Mouse (Mus musculus) midbrain, embryonic 11.5 days (tissue): ENCODE results near the gene Hck. TPM values are rescaled to one million over a fixed set of nuclear protein-coding genes. Genes with fewer than 3 reads are reported as not detected.

Source experiments
- ATAC-seq: fragments of 200-750 bp; cut with Nextera tagmentation; 2 replicates; pipeline ENCODE4 v1.8.0; 2017; ENCODE audit warnings: moderate TSS enrichment, moderate library complexity; ENCODE audit not compliant: low FRiP score
- DNase-seq: peaks from one replicate; pipeline ENCODE4 v3.0.0; 2015; ENCODE audit warnings: low spot score; ENCODE audit errors: missing footprints
- H3K27ac ChIP-seq: fragments of 300-500 bp; sonication (generic); 2 replicates; pipeline ENCODE4 v1.5.1; 2014; ENCODE audit warnings: low read depth, low read length
- H3K27me3 ChIP-seq: fragments of 300-500 bp; sonication (generic); 2 replicates; pipeline ENCODE4 v1.6.1; 2014; ENCODE audit warnings: mild to moderate bottlenecking, low read length, moderate library complexity, mixed read lengths; ENCODE audit not compliant: control insufficient read depth, insufficient read depth
- H3K36me3 ChIP-seq: fragments of 300-500 bp; sonication (generic); 2 replicates; pipeline ENCODE4 v1.6.1; 2014; ENCODE audit warnings: mild to moderate bottlenecking, low read length, moderate library complexity, mixed read lengths; ENCODE audit not compliant: control insufficient read depth, insufficient read depth
- H3K4me1 ChIP-seq: fragments of 300-500 bp; sonication (generic); 2 replicates; pipeline ENCODE4 v1.6.1; 2014; ENCODE audit warnings: low read length; ENCODE audit not compliant: control insufficient read depth, insufficient read depth
- H3K4me2 ChIP-seq: fragments of 300-500 bp; sonication (generic); 2 replicates; pipeline ENCODE4 v1.6.1; 2014; ENCODE audit warnings: mild to moderate bottlenecking, moderate library complexity
- H3K4me3 ChIP-seq: fragments of 300-500 bp; sonication (generic); 2 replicates; pipeline ENCODE4 v1.5.1; 2014; ENCODE audit warnings: low read depth, low read length
- H3K9ac ChIP-seq: fragments of 300-500 bp; sonication (generic); 2 replicates; pipeline ENCODE4 v1.6.1; 2014; ENCODE audit warnings: low read length
- H3K9me3 ChIP-seq: fragments of 300-500 bp; sonication (generic); 2 replicates; pipeline ENCODE4 v1.6.1; 2016; ENCODE audit warnings: low read length; ENCODE audit not compliant: control insufficient read depth
- WGBS: fragments of 180-500 bp; shearing (Covaris S2); extraction: QIAGEN DNeasy Blood & Tissue Kit; methylation state at CpG from one replicate; pipeline ENCODE4 v1.1.7; 2014; 5-methylcytosine and 5-hydroxymethylcytosine counted together
- polyA plus RNA-seq: library from polyadenylated mRNA; unstranded; fragments of >200 nt; fragmentation: Nextera tagmentation; extraction: Ambion mirVana; gene quantifications from 2 replicates; pipeline ENCODE4 v1.2.1, GENCODE M21; 2014

Hck gene
- polyA plus RNA-seq: 2.4 and 2.5 TPM in 2 replicates

DNA sequence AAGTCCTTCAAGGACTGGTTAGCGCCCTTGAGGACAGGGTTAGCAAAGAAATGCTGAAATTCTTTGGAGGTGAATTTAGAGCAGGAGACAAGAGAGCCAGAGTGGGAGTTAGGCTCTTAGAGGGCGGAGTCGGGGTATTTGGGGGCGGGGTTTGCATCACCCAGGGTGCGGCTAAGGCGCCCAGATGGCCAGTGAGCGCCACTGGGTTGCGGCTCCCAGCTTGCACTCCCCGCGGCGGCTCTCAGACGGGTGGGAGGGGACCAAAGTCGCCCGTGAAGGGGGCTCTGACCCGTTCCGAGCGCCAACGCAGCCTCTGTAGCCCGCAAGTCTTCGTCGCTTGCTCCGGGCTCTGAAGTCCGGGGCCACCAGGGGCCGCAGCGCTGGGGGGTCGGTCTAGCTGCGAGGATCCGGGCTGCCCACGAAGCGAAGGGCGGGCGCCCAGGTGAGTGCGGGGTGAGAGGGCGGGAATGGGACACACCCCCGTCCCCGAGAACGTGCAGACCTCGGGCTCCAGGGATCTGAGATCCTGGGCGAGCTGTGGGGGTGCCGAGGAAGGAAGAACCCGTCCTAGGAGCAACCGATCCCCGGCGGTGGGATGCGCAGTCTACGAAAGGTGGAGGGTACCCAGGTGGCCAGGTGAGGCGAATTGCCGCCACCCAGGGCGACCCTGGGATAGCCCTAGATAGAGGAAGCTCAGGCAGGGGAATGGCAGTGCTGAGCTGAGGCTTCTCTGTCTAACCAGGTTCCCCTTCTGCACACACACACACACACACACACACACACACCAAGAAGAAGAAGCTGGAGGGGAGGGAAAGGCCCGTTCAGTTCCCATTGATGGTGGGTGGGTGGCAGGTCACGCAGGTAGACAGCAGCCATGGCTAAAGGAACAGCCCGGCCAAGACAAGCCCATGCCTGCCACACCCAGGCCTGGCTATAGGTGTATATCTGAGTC lies at the start of gene Hck:
TSS of gene Hck (plus strand) at position 156 of the 952 bp plus-strand sequence.
- Histone ChIP-seq H3K27me3 (peaks cover 18% of the 10 kb centered on the region), H3K27ac (no peak within 1 kb of the TSS), H3K4me1 (peaks cover 10% of the 10 kb centered on the region), H3K36me3 (no peaks in the 10 kb centered on the region), H3K9ac (peak within 1 kb of the TSS; percentile 43), H3K4me2 (peak within 1 kb of the TSS; percentile 86), H3K4me3 (peak within 1 kb of the TSS; percentile 40), H3K9me3 (no peaks in the 10 kb centered on the region)
- WGBS: 3% methylated on average over 52 of the region's 52 CpGs
- DNase-seq (peak; percentile 88), ATAC-seq (peak; percentile 75)

DNA sequence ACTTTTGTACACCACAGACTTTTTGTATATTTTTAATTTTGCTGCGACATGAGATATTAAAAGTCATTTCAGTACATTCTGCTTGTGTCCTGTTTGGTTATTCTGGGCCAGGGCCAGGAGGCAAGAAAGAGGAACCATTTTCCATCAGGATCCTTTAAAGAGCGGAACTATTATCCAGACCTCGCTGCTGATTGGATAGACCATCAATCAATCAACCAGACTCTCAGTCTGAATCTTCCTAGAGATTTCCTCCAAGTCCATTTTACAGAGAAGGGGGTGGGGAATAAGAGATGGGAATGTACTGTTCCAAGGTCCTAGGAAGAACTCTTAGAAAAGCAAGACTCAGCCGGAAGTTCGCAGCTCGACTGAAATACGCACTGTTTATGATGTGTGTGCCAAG lies 48.1 kb upstream of the Hck start:
- Histone ChIP-seq H3K9ac (no peak overlapping the region), H3K36me3 (no peaks in the 10 kb centered on the region), H3K4me1 (no peaks in the 10 kb centered on the region), H3K9me3 (no peaks in the 10 kb centered on the region), H3K27me3 (no peaks in the 10 kb centered on the region), H3K27ac (no peak overlapping the region), H3K4me2 (no peak overlapping the region), H3K4me3 (no peak overlapping the region)
- DNase-seq (no peak), ATAC-seq (no peak)
- WGBS: 91% methylated on average over 7 of the region's 7 CpGs

DNA sequence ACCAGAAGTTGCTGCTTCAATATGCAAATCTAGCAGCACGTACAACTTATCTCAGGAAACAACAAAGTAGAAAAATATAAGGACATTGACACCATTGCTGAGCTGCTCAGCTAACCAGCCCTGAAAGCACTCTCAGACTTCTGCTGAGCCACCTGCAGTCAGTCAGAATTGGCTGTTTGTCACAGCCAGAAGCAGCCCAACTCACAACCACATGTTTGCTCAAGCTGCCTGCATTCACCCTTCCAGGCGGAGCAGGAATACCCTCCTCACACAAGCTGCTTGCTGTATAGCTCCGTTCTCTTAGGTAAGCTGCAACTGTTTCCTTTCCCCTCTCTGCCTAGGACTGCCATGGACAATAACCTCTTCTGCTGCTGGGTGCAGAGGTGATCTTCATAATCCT lies 44.9 kb upstream of the Hck start:
- no peak overlapping the region for H3K27ac ChIP-seq
- WGBS: 55% methylated on average over 3 of the region's 3 CpGs

DNA sequence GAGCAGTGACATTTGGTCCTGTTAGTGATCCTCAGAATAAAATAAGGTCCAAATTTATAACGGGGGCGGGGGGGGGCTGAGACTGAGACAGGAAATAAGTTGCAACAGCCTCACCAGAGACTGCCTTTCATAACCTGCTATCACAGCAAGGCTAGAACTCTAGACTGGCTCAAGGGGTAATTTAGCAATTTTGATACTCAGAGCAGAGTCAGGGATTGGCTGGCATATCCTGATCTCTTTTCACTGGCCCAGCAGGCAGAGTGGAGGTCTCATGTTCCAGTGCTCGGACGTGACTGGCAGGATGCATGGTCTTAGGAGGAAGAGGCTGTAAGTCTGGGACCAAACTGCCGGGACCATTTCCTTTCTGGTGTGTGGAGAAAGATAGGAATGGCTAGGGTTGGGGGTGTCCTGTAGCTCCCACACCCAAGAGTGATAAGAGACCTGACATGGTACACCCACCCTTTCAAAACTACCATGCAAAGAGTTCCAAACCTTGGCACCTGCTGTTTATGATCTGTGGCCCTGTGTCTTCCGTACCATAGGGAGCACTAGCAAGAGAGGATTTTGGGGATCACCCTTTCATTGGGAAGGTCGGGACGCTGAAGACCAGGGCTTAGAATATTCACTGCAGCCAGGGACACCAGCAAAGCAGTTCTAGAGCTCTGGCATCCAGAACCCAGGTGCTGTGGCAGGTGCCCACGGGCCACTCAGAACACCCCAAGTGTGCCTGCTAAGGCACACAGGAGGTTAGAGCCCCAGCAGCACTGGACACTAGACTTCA lies 43.9 kb upstream of the Hck start:
- H3K9me3 ChIP-seq: no peaks in the 10 kb centered on the region

More for the DNA sequence above, 44.9 kb upstream of the Hck start:
- Histone ChIP-seq H3K27me3 (no peaks in the 10 kb centered on the region), H3K36me3 (no peaks in the 10 kb centered on the region), H3K4me3 (no peak overlapping the region), H3K9me3 (no peaks in the 10 kb centered on the region), H3K9ac (no peak overlapping the region), H3K4me1 (no peaks in the 10 kb centered on the region), H3K4me2 (no peak overlapping the region)
- no peak for DNase-seq
- no peak for ATAC-seq

DNA sequence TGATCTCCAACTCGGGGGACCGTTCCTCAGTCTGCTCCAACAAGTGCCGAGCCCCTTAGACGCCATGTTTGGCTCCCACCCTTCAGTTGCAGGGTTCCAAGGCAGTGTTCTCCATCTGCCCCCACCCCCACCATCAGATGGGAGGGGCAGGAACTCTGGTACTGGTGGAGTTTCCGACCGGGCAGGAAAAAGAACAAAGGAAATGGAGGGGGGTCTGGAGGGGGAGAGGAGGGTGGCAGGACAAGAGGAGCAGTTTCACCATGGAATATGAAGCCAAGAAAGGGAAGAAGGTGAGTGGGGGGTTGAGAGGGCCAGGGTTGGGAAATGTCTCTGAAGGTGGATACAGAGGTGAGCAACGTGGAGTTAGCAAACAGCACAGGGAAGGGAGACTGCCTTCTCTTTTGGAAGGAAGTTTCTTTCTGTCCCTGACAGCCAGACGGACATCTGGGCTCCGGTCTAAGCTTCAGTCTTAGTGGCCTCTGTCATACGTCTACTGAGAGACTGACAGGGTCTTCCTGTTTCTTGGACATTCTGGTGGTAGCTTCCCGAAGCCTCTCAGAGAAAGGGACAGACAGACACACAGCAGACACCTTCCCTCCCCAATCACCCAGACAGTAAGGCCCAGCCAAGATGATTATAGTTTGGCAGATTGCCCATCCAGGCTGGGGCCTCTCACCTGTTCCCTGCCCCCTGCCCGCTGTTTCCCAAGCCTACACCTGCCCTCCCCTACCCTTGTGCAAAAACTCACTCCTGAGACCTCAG lies 42.3 kb upstream of the Hck start, which contains the start of gene Ccm2l:
TSS of gene Ccm2l (plus strand) at position 209 of the 762 bp plus-strand sequence.
- peaks cover 9% of the 10 kb centered on the region for H3K27me3 ChIP-seq
- no peak within 1 kb of the TSS for H3K9ac ChIP-seq
- no peak within 1 kb of the TSS for H3K4me2 ChIP-seq
- H3K4me1 ChIP-seq: no peaks in the 10 kb centered on the region
- DNase-seq: no peak
- no peak for ATAC-seq
- H3K36me3 ChIP-seq: no peaks in the 10 kb centered on the region
- no peaks in the 10 kb centered on the region for H3K9me3 ChIP-seq
- H3K4me3 ChIP-seq: no peak within 1 kb of the TSS
- 54% methylated on average over 12 of the region's 12 CpGs for WGBS
- no peak within 1 kb of the TSS for H3K27ac ChIP-seq

More for the DNA sequence above, 43.9 kb upstream of the Hck start:
- no peaks in the 10 kb centered on the region for H3K4me1 ChIP-seq
- H3K27me3 ChIP-seq: no peaks in the 10 kb centered on the region
- 75% methylated on average over 9 of the region's 9 CpGs for WGBS
- no peak overlapping the region for H3K4me3 ChIP-seq
- ATAC-seq: no peak
- H3K27ac ChIP-seq: no peak overlapping the region
- no peaks in the 10 kb centered on the region for H3K36me3 ChIP-seq
- DNase-seq: no peak
- H3K9ac ChIP-seq: no peak overlapping the region
- no peak overlapping the region for H3K4me2 ChIP-seq

DNA sequence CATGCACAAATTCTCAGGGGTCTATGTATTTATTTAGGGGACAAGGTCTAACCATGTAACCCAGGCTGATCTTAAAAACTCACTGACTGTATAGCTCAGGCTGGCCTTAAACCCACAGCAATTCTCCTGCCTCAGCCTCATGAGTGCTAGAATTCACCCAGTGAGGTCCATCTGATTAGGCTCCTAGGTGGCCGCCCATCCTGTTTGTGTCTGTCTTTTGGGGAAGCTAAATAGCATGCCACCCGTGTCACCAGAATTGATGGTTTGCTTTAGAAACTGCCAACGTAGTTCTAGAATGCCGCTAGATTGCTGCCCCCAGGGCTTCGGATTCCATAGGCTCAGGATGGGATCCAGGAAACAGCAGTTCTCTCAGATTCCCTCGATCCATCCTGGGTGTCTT lies 41.3 kb upstream of the Hck start:
- Histone ChIP-seq H3K4me3 (no peak overlapping the region), H3K9ac (no peak overlapping the region), H3K4me1 (peaks cover 5% of the 10 kb centered on the region), H3K4me2 (no peak overlapping the region), H3K36me3 (no peaks in the 10 kb centered on the region), H3K27ac (no peak overlapping the region), H3K27me3 (peaks cover 20% of the 10 kb centered on the region), H3K9me3 (no peaks in the 10 kb centered on the region)
- 60% methylated on average over 6 of the region's 6 CpGs for WGBS
- ATAC-seq: no peak
- no peak for DNase-seq

DNA sequence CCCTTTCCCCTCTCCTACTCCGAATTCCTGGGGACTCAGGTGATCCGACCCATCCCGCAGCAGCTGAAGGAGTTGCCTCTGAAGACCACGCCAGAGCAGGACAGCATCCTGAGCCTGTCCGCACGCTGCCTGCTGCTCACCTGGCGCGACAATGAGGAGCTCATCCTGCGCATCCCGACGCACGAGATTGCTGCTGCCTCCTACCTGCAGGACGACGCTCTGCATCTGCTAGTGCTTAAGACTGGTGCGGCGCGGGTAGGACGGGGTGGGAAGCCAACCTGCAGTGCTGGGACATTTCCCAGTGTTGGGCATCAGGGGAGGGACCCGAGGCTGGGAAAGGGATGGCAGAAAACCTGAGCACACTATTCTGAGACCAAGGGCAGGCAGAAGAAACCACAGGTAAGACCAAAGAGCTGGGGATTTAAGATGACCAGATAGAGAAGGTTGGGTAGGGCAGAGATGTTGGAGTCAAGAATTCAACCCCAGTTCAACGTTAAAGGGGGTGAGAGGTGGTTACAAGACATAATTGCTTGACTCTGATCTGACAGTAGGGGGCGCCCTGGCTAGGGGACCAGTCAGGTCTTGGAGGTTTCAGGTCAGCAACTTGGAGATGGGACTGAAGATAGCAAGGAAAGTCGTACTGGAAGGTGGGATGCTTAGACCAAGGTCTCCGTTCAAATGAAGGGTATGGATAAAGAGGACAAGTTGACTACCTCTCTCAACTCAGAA lies 37.3 kb upstream of the Hck start:
- Histone ChIP-seq H3K27me3 (peaks cover 32% of the 10 kb centered on the region), H3K4me1 (peaks cover 6% of the 10 kb centered on the region), H3K9ac (no peak overlapping the region), H3K9me3 (no peaks in the 10 kb centered on the region), H3K4me2 (no peak overlapping the region), H3K27ac (no peak overlapping the region), H3K36me3 (no peaks in the 10 kb centered on the region), H3K4me3 (no peak overlapping the region)
- ATAC-seq (peak; percentile 7; the same call in 1 of the 2 replicates), DNase-seq (no peak)
- 8% methylated on average over 23 of the region's 23 CpGs for WGBS

DNA sequence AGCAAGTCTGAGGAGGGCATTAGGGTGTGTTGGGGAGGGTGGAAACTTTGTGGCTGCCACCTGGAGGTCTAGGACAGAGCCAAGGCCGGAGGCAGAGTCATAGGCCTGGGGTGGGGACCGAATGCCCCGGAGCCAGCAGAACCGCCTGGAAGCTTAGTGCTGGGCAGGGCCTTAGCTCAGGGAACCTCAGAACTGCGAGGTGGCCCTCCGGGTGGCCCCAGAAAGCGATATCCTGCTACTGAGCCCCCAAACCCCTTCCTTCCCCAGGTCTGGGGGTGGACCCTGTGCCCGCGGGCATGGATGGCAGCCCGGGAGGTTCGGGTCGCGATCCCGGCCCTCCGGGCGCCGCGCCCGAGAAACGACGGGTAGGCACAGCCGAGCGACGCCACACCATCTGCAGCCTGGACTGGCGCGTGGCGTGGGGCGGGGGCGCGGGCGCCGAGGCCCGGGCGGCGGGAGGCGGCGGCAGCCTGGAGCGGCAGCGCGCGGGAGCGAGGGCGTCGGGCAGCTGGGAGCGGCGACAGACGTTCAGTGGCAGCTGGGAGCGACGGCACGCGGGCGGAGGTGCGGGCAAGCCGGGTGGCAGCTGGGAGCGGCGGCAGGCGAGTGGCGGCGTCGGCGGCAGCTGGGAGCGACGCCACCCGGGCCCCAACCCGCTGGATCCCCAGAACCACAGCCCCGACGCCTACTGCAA lies 36.6 kb upstream of the Hck start:
- Histone ChIP-seq H3K4me3 (peak overlapping the region; percentile 26), H3K4me1 (peaks cover 6% of the 10 kb centered on the region), H3K27ac (no peak overlapping the region), H3K36me3 (no peaks in the 10 kb centered on the region), H3K9me3 (no peaks in the 10 kb centered on the region), H3K4me2 (peak overlapping the region; percentile 50), H3K9ac (peak overlapping the region; percentile 49), H3K27me3 (peaks cover 32% of the 10 kb centered on the region)
- WGBS: 8% methylated on average over 49 of the region's 67 CpGs
- ATAC-seq (peak; percentile 61), DNase-seq (no peak)
